Mouse (Mus musculus) retina, embryonic 14.5 days (tissue): ENCODE data around the gene Rgsl1.

Experiments
- DNase-seq: peaks from one replicate; pipeline ENCODE4 v3.0.0-alpha.2; 2015; ENCODE audit warnings: low spot score

The Rgsl1 gene

GRCm38 (mm10) chr1:153740775-153741400 is 103.1 kb downstream of the Rgsl1 start:
- DNase-seq: peak; percentile 32

GRCm38 (mm10) chr1:153740145-153740544 is 103.8 kb downstream of the Rgsl1 start, which contains the start of gene Rgs16:
Gene Rgs16, plus strand, starts transcription at chr1:153740349.
- DNase-seq: peak; percentile 90

- peak; percentile 43 for DNase-seq
These were observed 104.4 kb downstream of the Rgsl1 start for GRCm38 (mm10) chr1:153739437-153740015.

GRCm38 (mm10) chr1:153737101-153738085 is 106.5 kb downstream of the Rgsl1 start:
- peak; percentile 68 for DNase-seq

- DNase-seq: no peak
These were observed 107.8 kb downstream of the Rgsl1 start for GRCm38 (mm10) chr1:153736096-153736495.

- DNase-seq: no peak
These were observed 109.1 kb downstream of the Rgsl1 start for GRCm38 (mm10) chr1:153734866-153735265.

- DNase-seq: peak; percentile 62
These were observed 110.8 kb downstream of the Rgsl1 start for GRCm38 (mm10) chr1:153733181-153733580.

- no peak for DNase-seq
These were observed 113.3 kb downstream of the Rgsl1 start for GRCm38 (mm10) chr1:153730671-153731070.

GRCm38 (mm10) chr1:153729806-153730205 is 114.1 kb downstream of the Rgsl1 start:
- no peak for DNase-seq
